Mouse (Mus musculus) testis, adult 2 months (tissue): ENCODE results near the gene Dcaf17. TPM values are rescaled to one million over a fixed set of nuclear protein-coding genes. Genes with fewer than 3 reads are reported as not detected.

Experiments
- H3K27ac ChIP-seq: fragments of 200-500 bp; 2 replicates; pipeline ENCODE4 v1.5.1; 2012; ENCODE audit warnings: low read depth, low read length; ENCODE audit not compliant: control insufficient read depth, insufficient read depth
- H3K27me3 ChIP-seq: fragments of 200-500 bp; 2 replicates; pipeline ENCODE4 v1.6.1; 2012; ENCODE audit warnings: mild to moderate bottlenecking, low read length, moderate library complexity; ENCODE audit not compliant: control insufficient read depth, insufficient read depth
- H3K36me3 ChIP-seq: fragments of 200-500 bp; 2 replicates; pipeline ENCODE4 v1.6.1; 2012; ENCODE audit warnings: mild to moderate bottlenecking, low read length; ENCODE audit not compliant: control insufficient read depth, insufficient read depth
- H3K4me1 ChIP-seq: fragments of 200-500 bp; 2 replicates; pipeline ENCODE4 v1.6.1; 2012; ENCODE audit warnings: low read length; ENCODE audit not compliant: control insufficient read depth, insufficient read depth
- H3K4me3 ChIP-seq: fragments of 200-500 bp; 2 replicates; pipeline ENCODE4 v1.5.1; 2012; ENCODE audit warnings: low read depth, mild to moderate bottlenecking, low read length, moderate library complexity, mixed read lengths; ENCODE audit not compliant: control insufficient read depth
- CTCF ChIP-seq: fragments of 200-500 bp; IDR thresholded peaks from 2 replicates; pipeline ENCODE4 v1.5.1; 2012; ENCODE audit warnings: low read depth, mild to moderate bottlenecking, inconsistent platforms, low read length, moderate library complexity; ENCODE audit not compliant: control insufficient read depth, insufficient read depth, insufficient replicate concordance
- POLR2A ChIP-seq: fragments of 200-500 bp; IDR thresholded peaks from 2 replicates; pipeline ENCODE4 v1.6.1; 2012; ENCODE audit warnings: low read depth, mild to moderate bottlenecking, inconsistent platforms, low read length, moderate library complexity; ENCODE audit not compliant: control insufficient read depth
- polyA plus RNA-seq: library from polyadenylated mRNA; depleted of rRNA; stranded (reverse); fragments of >200 nt; gene quantifications from 2 replicates; pipeline ENCODE4 v1.2.3, GENCODE M21; 2012

Gene Dcaf17
- polyA plus RNA-seq, 1 experiment = 11.7 TPM

DNA sequence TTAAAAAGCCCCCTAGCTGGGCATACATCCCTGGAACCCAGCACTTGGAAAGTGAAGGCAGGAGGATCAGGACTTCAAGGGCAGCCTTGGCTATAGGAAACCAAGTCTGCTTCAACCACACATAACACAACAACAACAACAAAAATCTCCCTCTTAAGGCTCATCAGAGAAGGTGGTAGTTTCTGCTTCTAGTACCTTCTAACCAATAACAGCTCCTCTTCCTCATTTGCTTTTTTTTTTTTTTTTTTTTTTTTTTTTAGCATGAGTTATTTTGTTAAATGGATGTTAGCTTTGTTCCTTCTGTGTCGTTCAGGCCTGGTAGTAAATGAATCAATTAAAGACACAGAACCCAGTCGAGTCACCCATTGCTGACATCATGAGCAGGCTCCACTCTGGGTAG, 52.1 kb downstream of the Dcaf17 start:
- H3K27me3 ChIP-seq = no peaks in the 10 kb centered on the region
- H3K27ac ChIP-seq = no peak overlapping the region
- H3K4me1 ChIP-seq = no peaks in the 10 kb centered on the region
- H3K4me3 ChIP-seq = no peak overlapping the region
- no peaks in the 10 kb centered on the region for H3K36me3 ChIP-seq
- TF ChIP-seq POLR2A (no peak), CTCF (no peak)

- no peaks in the 10 kb centered on the region for H3K27me3 ChIP-seq
- H3K27ac ChIP-seq = no peak overlapping the region
- no peak overlapping the region for H3K4me3 ChIP-seq
- no peak for TF ChIP-seq POLR2A
- no peak for TF ChIP-seq CTCF
- H3K4me1 ChIP-seq = no peaks in the 10 kb centered on the region
- H3K36me3 ChIP-seq = no peaks in the 10 kb centered on the region
These were observed 53.4 kb downstream of the Dcaf17 start for GRCm38 (mm10) chr2:71108541-71108940.

DNA sequence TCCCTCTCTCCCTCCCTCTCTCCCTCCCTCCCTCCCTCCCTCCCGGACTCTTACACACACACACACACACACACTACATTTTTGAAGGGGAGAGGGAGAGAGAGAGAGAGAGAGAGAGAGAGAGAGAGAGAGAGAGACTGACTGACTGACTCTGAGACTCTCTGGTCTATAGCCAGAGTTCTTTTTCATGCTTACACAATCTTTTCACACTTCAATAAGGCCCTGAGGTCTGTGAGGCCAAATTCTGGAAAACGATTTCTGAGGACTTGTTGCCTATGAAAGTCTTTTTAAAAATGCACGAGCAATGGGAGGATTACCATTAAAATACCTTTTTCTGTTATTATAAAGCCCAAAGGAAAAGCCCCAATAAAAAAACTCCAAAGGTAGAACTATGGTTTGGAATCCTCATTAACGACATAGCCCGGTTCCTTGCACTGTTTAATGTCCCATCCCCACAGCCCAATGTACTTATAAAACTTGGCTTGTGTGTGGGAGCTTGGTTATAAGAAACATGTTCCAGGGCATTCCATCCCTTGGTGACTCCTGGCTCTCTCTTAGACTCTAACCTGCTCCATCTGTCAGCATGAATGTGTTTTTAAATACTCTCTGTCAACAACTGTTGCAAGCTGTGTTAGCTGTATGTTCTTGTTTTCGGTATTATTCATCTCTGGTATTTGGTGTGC, 58.5 kb downstream of the Dcaf17 start:
- H3K36me3 ChIP-seq = no peaks in the 10 kb centered on the region
- H3K4me3 ChIP-seq = no peak overlapping the region
- no peaks in the 10 kb centered on the region for H3K27me3 ChIP-seq
- TF ChIP-seq POLR2A (no peak), CTCF (no peak)
- peaks cover 7% of the 10 kb centered on the region for H3K4me1 ChIP-seq
- H3K27ac ChIP-seq = no peak overlapping the region

- no peak overlapping the region for H3K4me3 ChIP-seq
- no peaks in the 10 kb centered on the region for H3K36me3 ChIP-seq
- H3K4me1 ChIP-seq = peaks cover 9% of the 10 kb centered on the region
- H3K27ac ChIP-seq = no peak overlapping the region
- peak; percentile 36; the same call in 1 of the 2 replicates for TF ChIP-seq CTCF
- no peak for TF ChIP-seq POLR2A
- no peaks in the 10 kb centered on the region for H3K27me3 ChIP-seq
These were observed 61.0 kb downstream of the Dcaf17 start for GRCm38 (mm10) chr2:71116151-71116550.

- Histone ChIP-seq H3K27ac (no peak within 1 kb of the TSS), H3K4me1 (peaks cover 9% of the 10 kb centered on the region), H3K4me3 (peak within 1 kb of the TSS; percentile 77), H3K27me3 (no peaks in the 10 kb centered on the region), H3K36me3 (no peaks in the 10 kb centered on the region)
- TF ChIP-seq POLR2A (0 out of 2 replicates have a peak, but pooled peaks have one; percentile 25), CTCF (no peak)
These were observed 62.9 kb downstream of the Dcaf17 start, which contains the start of gene Cybrd1 for GRCm38 (mm10) chr2:71117797-71118708. TSS of gene Cybrd1 (plus strand) at chr2:71117923.

DNA sequence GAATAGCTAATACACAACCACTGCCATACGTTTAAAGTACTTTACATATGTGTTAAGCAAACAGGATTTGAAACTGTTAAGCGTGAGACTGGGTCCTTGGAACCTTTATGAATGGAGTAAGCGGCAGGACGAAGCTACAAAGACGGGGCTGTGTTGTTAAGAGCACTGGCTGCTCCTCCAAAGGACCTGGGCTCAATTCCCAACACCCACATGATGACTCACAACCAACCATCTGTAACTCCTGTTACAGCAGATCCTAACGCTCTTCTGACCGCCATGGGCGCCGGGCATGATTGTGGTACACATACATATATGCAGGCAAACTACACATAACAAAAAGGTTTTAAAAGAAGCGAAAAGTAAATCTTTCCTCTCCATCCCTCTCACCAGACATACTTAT, 65.7 kb downstream of the Dcaf17 start:
- Histone ChIP-seq H3K4me1 (peaks cover 9% of the 10 kb centered on the region), H3K4me3 (no peak overlapping the region), H3K36me3 (no peaks in the 10 kb centered on the region), H3K27me3 (no peaks in the 10 kb centered on the region), H3K27ac (no peak overlapping the region)
- TF ChIP-seq POLR2A = no peak
- TF ChIP-seq CTCF = no peak

DNA sequence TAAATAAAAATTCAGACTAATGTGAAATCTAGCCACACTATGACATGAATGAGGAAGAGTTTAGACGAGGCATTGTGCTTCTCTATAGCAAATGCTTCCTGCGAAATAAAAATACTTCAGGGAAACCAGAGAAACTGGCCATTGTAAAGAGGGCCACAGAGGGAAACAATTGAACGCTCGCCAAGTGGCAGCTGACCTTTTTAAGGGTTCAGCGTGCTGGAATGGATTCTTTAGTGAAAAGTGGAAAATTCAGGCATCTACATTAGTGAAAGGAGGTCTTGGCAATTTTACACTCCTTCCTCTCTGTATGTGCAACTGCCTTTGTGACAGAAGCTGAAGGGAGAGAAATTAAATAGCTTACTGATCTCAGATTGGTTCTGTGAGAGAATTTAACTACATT, 66.3 kb downstream of the Dcaf17 start:
- H3K4me3 ChIP-seq = no peak overlapping the region
- H3K27ac ChIP-seq = no peak overlapping the region
- no peaks in the 10 kb centered on the region for H3K27me3 ChIP-seq
- H3K4me1 ChIP-seq = peaks cover 9% of the 10 kb centered on the region
- no peaks in the 10 kb centered on the region for H3K36me3 ChIP-seq
- TF ChIP-seq POLR2A (no peak), CTCF (no peak)
